21 mouse cellular contexts compared by ENCODE assay signal in the genomic region with DNA sequence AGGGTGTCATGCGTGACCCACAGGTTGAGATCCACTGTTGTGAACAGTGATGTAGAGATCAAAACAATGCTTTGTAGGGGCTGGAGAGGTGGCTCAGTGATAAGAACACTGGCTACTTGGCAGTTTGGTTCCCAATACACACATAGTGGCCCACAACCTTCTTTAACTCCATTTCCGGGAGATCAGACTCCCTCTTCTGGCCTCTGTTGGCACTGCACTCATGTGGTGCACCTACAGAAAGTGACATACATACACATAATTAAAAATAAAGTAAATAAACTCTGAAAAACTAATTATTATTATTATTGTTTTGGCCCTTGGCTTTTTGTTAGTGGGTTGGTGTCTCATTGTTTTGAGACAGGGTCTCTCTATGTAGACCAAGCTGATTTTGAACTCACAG.
"Had no signal": no experiment of that assay in that cellular context is flagged by ENCODE, and none has a peak within 500 bp of the region (broad histone marks: within the 10 kb centered on the region; RNA-seq: fewer than 3 reads in every experiment).

No protein-coding gene starts in this region.

- H3K4me3 ChIP-seq: kidney, embryonic 15.5 days; limb, embryonic 12.5 days; limb, embryonic 15.5 days; midbrain, embryonic 12.5 days; midbrain, embryonic 15.5 days; neural tube, embryonic 12.5 days; neural tube, embryonic 15.5 days; stomach, embryonic 15.5 days had no signal

- H3K27me3 ChIP-seq: kidney, embryonic 15.5 days; limb, embryonic 12.5 days; limb, embryonic 15.5 days; midbrain, embryonic 12.5 days; midbrain, embryonic 15.5 days; neural tube, embryonic 12.5 days; neural tube, embryonic 15.5 days; stomach, embryonic 15.5 days had no signal

- H3K9ac ChIP-seq: kidney, embryonic 15.5 days; limb, embryonic 12.5 days; limb, embryonic 15.5 days; liver, embryonic 14.5 days; liver, postnatal 0 days; lung, embryonic 14.5 days; midbrain, embryonic 12.5 days; midbrain, embryonic 15.5 days; neural tube, embryonic 12.5 days; neural tube, embryonic 15.5 days; stomach, embryonic 15.5 days had no signal

- H3K36me3 ChIP-seq: kidney, embryonic 15.5 days; limb, embryonic 12.5 days; limb, embryonic 15.5 days; midbrain, embryonic 12.5 days; midbrain, embryonic 15.5 days; neural tube, embryonic 12.5 days; neural tube, embryonic 15.5 days; stomach, embryonic 15.5 days had no signal

- ATAC-seq: liver, postnatal 0 days; lung, postnatal 0 days; midbrain, embryonic 15.5 days had no signal

- DNase-seq: kidney, adult 8-10 months; kidney, postnatal 10 days; kidney, postnatal 36 days; left cerebral cortex, postnatal 4 days; liver, postnatal 0 days; lung, embryonic 14.5 days; retina, postnatal 1 day; right cerebral cortex, postnatal 25 days; spleen, adult 18-20 months; thymus, postnatal 25 days had no signal

- H3K4me1 ChIP-seq: limb, embryonic 15.5 days; midbrain, embryonic 15.5 days; neural tube, embryonic 12.5 days; neural tube, embryonic 15.5 days; stomach, embryonic 15.5 days had no signal

- H3K27ac ChIP-seq: kidney, embryonic 15.5 days; limb, embryonic 12.5 days; limb, embryonic 15.5 days; liver, embryonic 14.5 days; macrophage; midbrain, embryonic 12.5 days; midbrain, embryonic 15.5 days; neural tube, embryonic 12.5 days; neural tube, embryonic 15.5 days; stomach, embryonic 15.5 days had no signal

- H3K9me3 ChIP-seq: kidney, embryonic 15.5 days; limb, embryonic 12.5 days; limb, embryonic 15.5 days; midbrain, embryonic 12.5 days; midbrain, embryonic 15.5 days; neural tube, embryonic 12.5 days; neural tube, embryonic 15.5 days; stomach, embryonic 15.5 days had no signal
